Mouse (Mus musculus): ENCODE data around the gene Dcaf17. TPM values are rescaled to one million over a fixed set of nuclear protein-coding genes. Genes with fewer than 3 reads are reported as not detected.
A peak's percentile ranks its signal among the peaks of the same experiment; 100 is the strongest.

Gene Dcaf17
- polyA plus RNA-seq, 1 experiment from 2014 or later, result 32.0 TPM

- Histone ChIP-seq H3K9ac (ENCODE audit: low read depth, low read length) (no peak overlapping the region), H3K4me2 (ENCODE audit: low read length) (no peak overlapping the region), H3K4me3 (ENCODE audit: low read length) (no peak overlapping the region), H3K4me1 (ENCODE audit: control insufficient read depth, insufficient read depth, low read depth, low read length) (no peaks in the 10 kb centered on the region), H3K27me3 (replicated peaks; ENCODE audit: control insufficient read depth, insufficient read depth, low read length) (no peaks in the 10 kb centered on the region), H3K9me3 (ENCODE audit: control insufficient read depth, low read length) (no peaks in the 10 kb centered on the region), H3K27ac (ENCODE audit: low read depth, low read length) (no peak overlapping the region), H3K36me3 (ENCODE audit: control insufficient read depth, insufficient read depth, low read length) (no peaks in the 10 kb centered on the region)
- WGBS, result 80% methylated on average over 6 of the region's 6 CpGs
- ATAC-seq, result no peak
Measured at GRCm38 (mm10) chr2:71046151-71046550, 9.0 kb upstream of the Dcaf17 start.

- Histone ChIP-seq H3K36me3 (ENCODE audit: control insufficient read depth, insufficient read depth, low read length) (no peaks in the 10 kb centered on the region), H3K9me3 (ENCODE audit: control insufficient read depth, low read length) (no peaks in the 10 kb centered on the region), H3K4me1 (ENCODE audit: control insufficient read depth, insufficient read depth, low read depth, low read length) (no peaks in the 10 kb centered on the region), H3K9ac (ENCODE audit: low read depth, low read length) (no peak overlapping the region), H3K27me3 (replicated peaks; ENCODE audit: control insufficient read depth, insufficient read depth, low read length) (no peaks in the 10 kb centered on the region), H3K27ac (ENCODE audit: low read depth, low read length) (no peak overlapping the region), H3K4me2 (ENCODE audit: low read length) (no peak overlapping the region), H3K4me3 (ENCODE audit: low read length) (no peak overlapping the region)
- WGBS, result 83% methylated on average over 6 of the region's 6 CpGs
- no peak for ATAC-seq
Measured at GRCm38 (mm10) chr2:71046751-71047320, 8.3 kb upstream of the Dcaf17 start.

- no peak overlapping the region for H3K9ac ChIP-seq (ENCODE audit: low read depth, low read length)
- WGBS, result 78% methylated on average over 12 of the region's 12 CpGs
- ATAC-seq, result no peak
Measured at GRCm38 (mm10) chr2:71048896-71049295, 6.2 kb upstream of the Dcaf17 start.

GRCm38 (mm10) chr2:71050511-71050910 lies 4.6 kb upstream of the Dcaf17 start:
- H3K27me3 ChIP-seq (replicated peaks; ENCODE audit: control insufficient read depth, insufficient read depth, low read length), result no peaks in the 10 kb centered on the region
- H3K27ac ChIP-seq (ENCODE audit: low read depth, low read length), result no peak overlapping the region
- H3K9me3 ChIP-seq (ENCODE audit: control insufficient read depth, low read length), result no peaks in the 10 kb centered on the region
- H3K9ac ChIP-seq (ENCODE audit: low read depth, low read length), result no peak overlapping the region
- H3K4me3 ChIP-seq (ENCODE audit: low read length), result no peak overlapping the region
- ATAC-seq, result no peak
- H3K4me1 ChIP-seq (ENCODE audit: control insufficient read depth, insufficient read depth, low read depth, low read length), result peaks cover 6% of the 10 kb centered on the region; the same call in 1 of the 2 replicates
- WGBS, result 91% methylated on average over 7 of the region's 7 CpGs
- no peak overlapping the region for H3K4me2 ChIP-seq (ENCODE audit: low read length)
- H3K36me3 ChIP-seq (ENCODE audit: control insufficient read depth, insufficient read depth, low read length), result no peaks in the 10 kb centered on the region

More at GRCm38 (mm10) chr2:71048896-71049295, 6.2 kb upstream of the Dcaf17 start:
- H3K4me2 ChIP-seq (ENCODE audit: low read length), result no peak overlapping the region
- H3K27me3 ChIP-seq (replicated peaks; ENCODE audit: control insufficient read depth, insufficient read depth, low read length), result no peaks in the 10 kb centered on the region
- H3K27ac ChIP-seq (ENCODE audit: low read depth, low read length), result no peak overlapping the region
- H3K4me3 ChIP-seq (ENCODE audit: low read length), result no peak overlapping the region
- no peaks in the 10 kb centered on the region for H3K36me3 ChIP-seq (ENCODE audit: control insufficient read depth, insufficient read depth, low read length)
- H3K4me1 ChIP-seq (ENCODE audit: control insufficient read depth, insufficient read depth, low read depth, low read length), result no peaks in the 10 kb centered on the region
- no peaks in the 10 kb centered on the region for H3K9me3 ChIP-seq (ENCODE audit: control insufficient read depth, low read length)

GRCm38 (mm10) chr2:71054716-71055115 lies 412 bp upstream of the Dcaf17 start:
- H3K4me2 ChIP-seq (ENCODE audit: low read length), result peak overlapping the region; percentile 69
- 36% methylated on average over 9 of the region's 9 CpGs for WGBS
- 0 out of 2 replicates have a peak, but pooled peaks cover 2% of the 10 kb centered on the region for H3K36me3 ChIP-seq (ENCODE audit: control insufficient read depth, insufficient read depth, low read length)
- H3K27ac ChIP-seq (ENCODE audit: low read depth, low read length), result no peak overlapping the region
- H3K27me3 ChIP-seq (replicated peaks; ENCODE audit: control insufficient read depth, insufficient read depth, low read length), result no peaks in the 10 kb centered on the region
- H3K9ac ChIP-seq (ENCODE audit: low read depth, low read length), result peak overlapping the region; percentile 79
- no peak for ATAC-seq
- peaks cover 6% of the 10 kb centered on the region; the same call in 1 of the 2 replicates for H3K4me1 ChIP-seq (ENCODE audit: control insufficient read depth, insufficient read depth, low read depth, low read length)
- H3K4me3 ChIP-seq (ENCODE audit: low read length), result peak overlapping the region; percentile 89
- no peaks in the 10 kb centered on the region for H3K9me3 ChIP-seq (ENCODE audit: control insufficient read depth, low read length)

- no peaks in the 10 kb centered on the region for H3K27me3 ChIP-seq (replicated peaks; ENCODE audit: control insufficient read depth, insufficient read depth, low read length)
- peak overlapping the region; percentile 89 for H3K4me3 ChIP-seq (ENCODE audit: low read length)
- 0 out of 2 replicates have a peak, but pooled peaks cover 2% of the 10 kb centered on the region for H3K36me3 ChIP-seq (ENCODE audit: control insufficient read depth, insufficient read depth, low read length)
- 13% methylated on average over 21 of the region's 21 CpGs for WGBS
- H3K9me3 ChIP-seq (ENCODE audit: control insufficient read depth, low read length), result no peaks in the 10 kb centered on the region
- no peak for ATAC-seq
- peak overlapping the region; percentile 95 for H3K9ac ChIP-seq (ENCODE audit: low read depth, low read length)
- H3K27ac ChIP-seq (ENCODE audit: low read depth, low read length), result peak overlapping the region; percentile 97
- peaks cover 6% of the 10 kb centered on the region; the same call in 1 of the 2 replicates for H3K4me1 ChIP-seq (ENCODE audit: control insufficient read depth, insufficient read depth, low read depth, low read length)
- peak overlapping the region; percentile 74 for H3K4me2 ChIP-seq (ENCODE audit: low read length)
Measured at GRCm38 (mm10) chr2:71056115-71056835, 1.1 kb downstream of the Dcaf17 start.

- no peaks in the 10 kb centered on the region for H3K36me3 ChIP-seq (ENCODE audit: control insufficient read depth, insufficient read depth, low read length)
- H3K9me3 ChIP-seq (ENCODE audit: control insufficient read depth, low read length), result no peaks in the 10 kb centered on the region
- H3K27me3 ChIP-seq (replicated peaks; ENCODE audit: control insufficient read depth, insufficient read depth, low read length), result no peaks in the 10 kb centered on the region
- H3K4me3 ChIP-seq (ENCODE audit: low read length), result no peak overlapping the region
- H3K27ac ChIP-seq (ENCODE audit: low read depth, low read length), result no peak overlapping the region
- H3K9ac ChIP-seq (ENCODE audit: low read depth, low read length), result no peak overlapping the region
- H3K4me1 ChIP-seq (ENCODE audit: control insufficient read depth, insufficient read depth, low read depth, low read length), result no peaks in the 10 kb centered on the region
- ATAC-seq, result no peak
- 97% methylated on average over 4 of the region's 4 CpGs for WGBS
- no peak overlapping the region for H3K4me2 ChIP-seq (ENCODE audit: low read length)
Measured at GRCm38 (mm10) chr2:71071601-71072000, 16.5 kb downstream of the Dcaf17 start.

- Histone ChIP-seq H3K27me3 (replicated peaks; ENCODE audit: control insufficient read depth, insufficient read depth, low read length) (no peaks in the 10 kb centered on the region), H3K27ac (ENCODE audit: low read depth, low read length) (no peak overlapping the region), H3K4me3 (ENCODE audit: low read length) (no peak overlapping the region), H3K4me1 (ENCODE audit: control insufficient read depth, insufficient read depth, low read depth, low read length) (no peaks in the 10 kb centered on the region), H3K9me3 (ENCODE audit: control insufficient read depth, low read length) (no peaks in the 10 kb centered on the region), H3K9ac (ENCODE audit: low read depth, low read length) (no peak overlapping the region), H3K4me2 (ENCODE audit: low read length) (no peak overlapping the region), H3K36me3 (ENCODE audit: control insufficient read depth, insufficient read depth, low read length) (no peaks in the 10 kb centered on the region)
- ATAC-seq, result no peak
- 93% methylated on average over 3 of the region's 3 CpGs for WGBS
Measured at GRCm38 (mm10) chr2:71073330-71073729, 18.2 kb downstream of the Dcaf17 start.

- 96% methylated on average over 3 of the region's 3 CpGs for WGBS
- H3K27me3 ChIP-seq (replicated peaks; ENCODE audit: control insufficient read depth, insufficient read depth, low read length), result no peaks in the 10 kb centered on the region
- H3K9me3 ChIP-seq (ENCODE audit: control insufficient read depth, low read length), result no peaks in the 10 kb centered on the region
- ATAC-seq, result no peak
- no peak overlapping the region for H3K4me3 ChIP-seq (ENCODE audit: low read length)
- H3K36me3 ChIP-seq (ENCODE audit: control insufficient read depth, insufficient read depth, low read length), result no peaks in the 10 kb centered on the region
- H3K4me2 ChIP-seq (ENCODE audit: low read length), result no peak overlapping the region
- no peak overlapping the region for H3K9ac ChIP-seq (ENCODE audit: low read depth, low read length)
- H3K27ac ChIP-seq (ENCODE audit: low read depth, low read length), result no peak overlapping the region
- no peaks in the 10 kb centered on the region for H3K4me1 ChIP-seq (ENCODE audit: control insufficient read depth, insufficient read depth, low read depth, low read length)
Measured at GRCm38 (mm10) chr2:71073828-71074227, 18.7 kb downstream of the Dcaf17 start.
